Mouse (Mus musculus) erythroblast, embryonic 14.5 days (primary cell): ENCODE results near the gene Ccp110. TPM values are rescaled to one million over a fixed set of nuclear protein-coding genes. Genes with fewer than 3 reads are reported as not detected.

ENCODE experiments used
- H3K27me3 ChIP-seq: 2 replicates; pipeline ENCODE4 v1.6.1; 2012; ENCODE audit warnings: inconsistent platforms; ENCODE audit not compliant: control insufficient read depth
- H3K36me3 ChIP-seq: 2 replicates; pipeline ENCODE4 v1.6.1; 2012; ENCODE audit warnings: mild to moderate bottlenecking, inconsistent platforms; ENCODE audit not compliant: control insufficient read depth
- H3K4me1 ChIP-seq: 2 replicates; pipeline ENCODE4 v1.6.1; 2012; ENCODE audit warnings: inconsistent platforms; ENCODE audit not compliant: control insufficient read depth
- H3K4me3 ChIP-seq: replicated peaks from 2 replicates; pipeline ENCODE3; 2012; ENCODE audit warnings: moderate library complexity, mild to moderate bottlenecking, inconsistent platforms
- H3K9me3 ChIP-seq: 2 replicates; pipeline ENCODE4 v1.6.1; 2012; ENCODE audit warnings: low read length, inconsistent platforms, mixed read lengths; ENCODE audit not compliant: control insufficient read depth
- GATA1 ChIP-seq: IDR thresholded peaks from 2 replicates; pipeline ENCODE4 v1.6.1; 2012; ENCODE audit warnings: low read length, inconsistent platforms, mixed read lengths
- TAL1 ChIP-seq: IDR thresholded peaks from 3 replicates; pipeline ENCODE4 v1.6.1; 2012; ENCODE audit warnings: low read length, inconsistent platforms, mixed read lengths
- polyA plus RNA-seq: library from polyadenylated mRNA; stranded (reverse); fragments of >175 nt; gene quantifications from 2 replicates; pipeline ENCODE4 v1.2.3, GENCODE M21; 2012

Ccp110 gene
- polyA plus RNA-seq, 1 experiment = 0.18 TPM

DNA sequence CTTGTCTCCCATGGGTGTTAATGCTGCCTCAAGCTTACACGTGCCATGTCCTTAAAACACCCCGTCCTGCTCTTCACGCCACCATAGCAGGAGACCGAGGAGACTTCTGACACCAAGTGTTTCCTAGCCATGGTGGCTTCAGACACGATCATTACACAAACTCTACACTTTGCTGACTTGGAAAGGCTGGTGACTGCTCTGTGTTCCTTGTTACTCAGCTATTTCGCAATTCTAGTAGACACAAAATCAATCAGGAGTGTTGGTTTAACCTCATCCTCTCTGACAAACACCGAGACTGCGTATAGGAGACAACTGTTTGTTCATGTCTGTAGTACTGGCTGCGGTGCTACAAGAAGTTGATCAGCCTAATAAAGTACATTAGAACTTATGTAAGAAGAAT lies 13.5 kb upstream of the Ccp110 start:
- Histone ChIP-seq H3K4me1 (peaks cover 19% of the 10 kb centered on the region), H3K9me3 (no peaks in the 10 kb centered on the region), H3K4me3 (no peak overlapping the region), H3K27me3 (no peaks in the 10 kb centered on the region), H3K36me3 (peaks cover 92% of the 10 kb centered on the region)
- TF ChIP-seq GATA1 = no peak
- no peak for TF ChIP-seq TAL1

GRCm38 (mm10) chr7:118703144-118703561 lies 9.2 kb upstream of the Ccp110 start:
- H3K9me3 ChIP-seq = no peaks in the 10 kb centered on the region
- H3K36me3 ChIP-seq = peaks cover 51% of the 10 kb centered on the region
- H3K4me1 ChIP-seq = peaks cover 51% of the 10 kb centered on the region
- TF ChIP-seq TAL1 = no peak
- no peak for TF ChIP-seq GATA1
- H3K4me3 ChIP-seq = peak overlapping the region; percentile 96
- no peaks in the 10 kb centered on the region for H3K27me3 ChIP-seq

- Histone ChIP-seq H3K36me3 (peaks cover 40% of the 10 kb centered on the region), H3K4me1 (peaks cover 51% of the 10 kb centered on the region), H3K9me3 (no peaks in the 10 kb centered on the region)
Observed at GRCm38 (mm10) chr7:118704001-118704850, 8.1 kb upstream of the Ccp110 start.

DNA sequence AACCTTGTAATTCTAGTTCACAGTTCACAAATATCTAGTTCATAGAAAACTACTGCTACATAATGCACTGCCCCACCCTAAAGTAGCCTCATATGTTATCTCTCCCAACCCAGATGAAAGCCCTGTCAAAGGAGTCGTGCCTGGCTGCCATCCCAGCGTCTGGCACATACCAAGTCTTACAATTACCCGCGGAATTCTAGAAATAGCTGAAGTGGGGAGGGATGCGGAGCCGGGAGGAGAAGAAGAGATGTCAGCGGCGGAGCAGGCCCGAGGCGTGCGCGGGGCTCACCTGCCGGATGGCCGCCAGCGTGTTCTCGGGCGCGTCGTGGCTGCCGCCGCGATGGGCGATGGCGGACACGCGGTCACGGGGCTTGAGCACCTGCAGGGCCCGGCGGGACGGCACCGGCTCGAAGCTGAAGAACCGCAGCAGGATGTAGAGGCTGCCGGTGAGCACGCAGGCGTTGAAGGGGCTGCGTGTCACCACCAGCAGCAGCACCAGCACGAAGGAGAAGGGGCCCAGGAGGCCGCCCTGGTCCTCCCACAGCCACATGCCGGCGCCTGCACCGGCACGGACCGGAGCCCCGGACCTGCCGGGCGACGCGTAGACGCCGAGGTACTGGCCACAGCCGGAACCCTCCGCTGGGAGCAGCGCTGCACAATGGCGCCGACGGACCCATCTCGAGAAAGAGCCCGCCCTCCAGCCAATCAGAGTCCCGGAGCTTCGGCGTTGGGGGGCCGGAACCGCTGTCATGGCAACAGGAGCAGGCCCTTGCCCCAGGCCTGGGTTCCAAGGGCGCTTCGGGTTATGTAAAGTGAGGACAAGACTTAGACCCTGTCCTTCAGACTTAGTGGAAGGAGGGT lies 7.0 kb upstream of the Ccp110 start, which contains the start of gene Gde1:
Gde1 (minus strand) TSS at position 678 of the 861 bp plus-strand sequence.
- H3K36me3 ChIP-seq = peaks cover 31% of the 10 kb centered on the region

More at GRCm38 (mm10) chr7:118704001-118704850, 8.1 kb upstream of the Ccp110 start:
- TF ChIP-seq GATA1 = no peak
- no peak for TF ChIP-seq TAL1
- H3K27me3 ChIP-seq = no peaks in the 10 kb centered on the region
- H3K4me3 ChIP-seq = peak overlapping the region; percentile 96

DNA sequence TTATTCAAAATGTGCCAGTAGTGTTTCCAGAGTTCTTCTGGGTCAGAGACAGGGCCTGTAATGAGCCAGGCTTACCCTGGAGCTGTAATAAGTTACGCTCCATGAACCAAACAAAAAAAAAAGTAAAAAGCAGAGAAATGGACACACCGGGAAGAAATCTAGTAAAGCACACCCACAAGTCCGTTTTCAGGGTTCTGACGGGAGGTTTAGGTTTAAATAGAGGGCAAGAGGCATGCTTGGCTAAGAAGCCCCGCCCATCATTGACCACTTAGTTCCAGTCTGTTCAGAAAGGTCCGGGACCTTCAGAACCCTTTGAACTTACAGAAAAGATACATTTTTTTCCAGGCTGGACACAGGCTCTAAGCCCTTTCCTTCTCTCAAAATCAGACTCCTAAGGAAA lies 6.3 kb upstream of the Ccp110 start:
- peaks cover 45% of the 10 kb centered on the region for H3K4me1 ChIP-seq
- H3K27me3 ChIP-seq = no peaks in the 10 kb centered on the region
- H3K4me3 ChIP-seq = peak overlapping the region; percentile 96
- peaks cover 25% of the 10 kb centered on the region for H3K36me3 ChIP-seq
- TF ChIP-seq TAL1 (no peak), GATA1 (no peak)
- no peaks in the 10 kb centered on the region for H3K9me3 ChIP-seq

More for the DNA sequence above, 7.0 kb upstream of the Ccp110 start, which contains the start of gene Gde1:
- Histone ChIP-seq H3K4me1 (peaks cover 48% of the 10 kb centered on the region), H3K27me3 (no peaks in the 10 kb centered on the region), H3K9me3 (no peaks in the 10 kb centered on the region), H3K4me3 (peak within 1 kb of the TSS; percentile 96)
- TF ChIP-seq TAL1 = peak; percentile 38; the same call in 1 of the 3 replicates
- peak; percentile 63 for TF ChIP-seq GATA1

GRCm38 (mm10) chr7:118706488-118706887 lies 5.9 kb upstream of the Ccp110 start:
- Histone ChIP-seq H3K4me1 (peaks cover 44% of the 10 kb centered on the region), H3K4me3 (no peak overlapping the region)
- TF ChIP-seq TAL1 (no peak), GATA1 (no peak)

DNA sequence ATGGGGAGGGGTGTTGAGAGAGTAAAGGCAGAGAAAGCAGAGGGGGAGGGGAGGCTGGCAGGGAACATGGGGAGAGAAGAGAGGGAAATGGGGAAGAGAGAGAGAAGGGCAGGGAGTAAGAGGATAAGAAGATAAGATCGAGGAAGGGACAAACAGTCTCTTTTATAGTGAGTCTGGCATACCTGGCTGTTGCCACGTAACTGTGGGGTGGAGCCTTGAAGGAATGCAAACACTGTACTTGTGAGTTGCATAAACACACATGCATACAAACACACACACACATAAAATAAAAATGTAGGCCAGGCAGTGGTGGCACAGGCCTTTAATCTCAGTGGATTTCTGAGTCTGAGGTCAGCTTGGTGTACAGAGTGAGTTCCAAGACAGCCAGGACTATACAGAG lies 5.1 kb upstream of the Ccp110 start:
- Histone ChIP-seq H3K27me3 (no peaks in the 10 kb centered on the region), H3K36me3 (peaks cover 15% of the 10 kb centered on the region), H3K4me3 (no peak overlapping the region), H3K9me3 (no peaks in the 10 kb centered on the region), H3K4me1 (peaks cover 44% of the 10 kb centered on the region)
- TF ChIP-seq TAL1 (no peak), GATA1 (no peak)

More at GRCm38 (mm10) chr7:118706488-118706887, 5.9 kb upstream of the Ccp110 start:
- no peaks in the 10 kb centered on the region for H3K27me3 ChIP-seq
- H3K9me3 ChIP-seq = no peaks in the 10 kb centered on the region
- peaks cover 22% of the 10 kb centered on the region for H3K36me3 ChIP-seq

GRCm38 (mm10) chr7:118708002-118708401 lies 4.3 kb upstream of the Ccp110 start:
- peaks cover 9% of the 10 kb centered on the region for H3K36me3 ChIP-seq
- no peak for TF ChIP-seq TAL1
- TF ChIP-seq GATA1 = no peak
- no peak overlapping the region for H3K4me3 ChIP-seq
- H3K27me3 ChIP-seq = no peaks in the 10 kb centered on the region
- H3K9me3 ChIP-seq = no peaks in the 10 kb centered on the region
- H3K4me1 ChIP-seq = peaks cover 47% of the 10 kb centered on the region

DNA sequence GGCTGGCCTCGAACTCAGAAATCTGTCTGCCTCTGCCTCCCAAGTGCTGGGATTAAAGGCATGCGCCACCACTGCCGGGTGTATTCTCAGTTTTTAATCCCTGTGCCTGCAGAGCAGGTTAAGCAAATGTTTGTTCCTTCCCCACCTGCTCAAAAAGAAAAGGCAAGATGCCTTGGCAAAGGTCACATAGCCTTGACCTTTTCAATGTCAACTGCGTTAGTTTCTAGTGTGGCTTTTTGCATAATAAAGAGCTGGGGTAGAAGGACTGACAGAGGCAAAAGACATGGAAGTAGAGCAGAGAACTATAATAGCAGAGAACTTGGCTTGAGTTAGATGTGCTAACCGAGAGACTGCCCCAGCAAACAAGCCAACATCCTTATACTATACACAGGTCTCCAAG lies 1.6 kb upstream of the Ccp110 start:
- Histone ChIP-seq H3K9me3 (no peaks in the 10 kb centered on the region), H3K4me1 (peaks cover 34% of the 10 kb centered on the region), H3K36me3 (peaks cover 21% of the 10 kb centered on the region), H3K4me3 (no peak overlapping the region), H3K27me3 (no peaks in the 10 kb centered on the region)
- TF ChIP-seq GATA1 (no peak), TAL1 (no peak)
